Mouse (Mus musculus) C2C12 (cell line): ENCODE data around the gene Mn1. TPM values are rescaled to one million over a fixed set of nuclear protein-coding genes. Genes with fewer than 3 reads are reported as not detected.

ENCODE experiments used
- H3K27me3 ChIP-seq: one replicate; pipeline ENCODE4 v1.6.1; 2011; ENCODE audit not compliant: control insufficient read depth, insufficient read depth, insufficient read length
- H3K36me3 ChIP-seq: one replicate; pipeline ENCODE4 v1.6.1; 2011; ENCODE audit not compliant: control insufficient read depth, insufficient read depth
- H3K4me3 ChIP-seq: one replicate; pipeline ENCODE4 v1.5.1; 2011; ENCODE audit warnings: mild to moderate bottlenecking, control low read depth; ENCODE audit not compliant: poor library complexity, insufficient read depth, severe bottlenecking
- H3K79me2 ChIP-seq: one replicate; pipeline ENCODE4 v1.6.1; 2011; ENCODE audit not compliant: control insufficient read depth, insufficient read depth
- H3K79me3 ChIP-seq: one replicate; pipeline ENCODE4 v1.6.1; 2011; ENCODE audit warnings: low read depth, control low read depth
- H3ac ChIP-seq: one replicate; pipeline ENCODE3; 2011; ENCODE audit warnings: low read depth; ENCODE audit not compliant: control insufficient read depth, insufficient read length
- CEBPB ChIP-seq: IDR thresholded peaks from one replicate; pipeline ENCODE4 v1.6.1; 2011; ENCODE audit warnings: low read depth, mild to moderate bottlenecking, control low read depth, moderate library complexity
- CTCF ChIP-seq: IDR thresholded peaks from one replicate; pipeline ENCODE4 v1.5.1; 2011; ENCODE audit not compliant: control insufficient read depth, insufficient read depth, insufficient read length
- FOSL1 ChIP-seq: IDR thresholded peaks from one replicate; pipeline ENCODE4 v1.8.0; 2011; ENCODE audit warnings: mild to moderate bottlenecking, low read length; ENCODE audit not compliant: poor library complexity, insufficient read depth, severe bottlenecking
- MAX ChIP-seq: IDR thresholded peaks from one replicate; pipeline ENCODE4 v1.6.1; 2011; ENCODE audit warnings: mild to moderate bottlenecking, control low read depth
- MYOD1 ChIP-seq: IDR thresholded peaks from one replicate; pipeline ENCODE4 v1.6.1; 2011; ENCODE audit warnings: low read depth; ENCODE audit not compliant: control insufficient read depth, insufficient read length
- MYOG ChIP-seq: IDR thresholded peaks from one replicate; pipeline ENCODE4 v1.6.1; 2011; ENCODE audit not compliant: control insufficient read depth, insufficient read length; ENCODE audit errors: extremely low read depth
- USF1 ChIP-seq: IDR thresholded peaks from one replicate; pipeline ENCODE4 v1.6.1; 2011; ENCODE audit warnings: low read depth, mild to moderate bottlenecking, control low read depth, moderate library complexity
- polyA plus RNA-seq: library from polyadenylated mRNA; unstranded; fragments of >200 nt; fragmentation: generic; extraction: Trizol; gene quantifications from one replicate; pipeline ENCODE4 v1.2.1, GENCODE M21; 2012; ENCODE audit warnings: missing spikeins

Gene Mn1
- polyA plus RNA-seq, 1 experiment = not detected

- no peak overlapping the region for H3ac ChIP-seq
- peaks cover 77% of the 10 kb centered on the region for H3K27me3 ChIP-seq
- H3K4me3 ChIP-seq = no peak overlapping the region
- H3K79me3 ChIP-seq = no peaks in the 10 kb centered on the region
- no peaks in the 10 kb centered on the region for H3K36me3 ChIP-seq
- TF ChIP-seq USF1 = no peak
- TF ChIP-seq CEBPB = no peak
- no peak for TF ChIP-seq MYOG
- TF ChIP-seq FOSL1 = no peak
- TF ChIP-seq CTCF = no peak
- TF ChIP-seq MAX = no peak
- no peak for TF ChIP-seq MYOD1
- no peaks in the 10 kb centered on the region for H3K79me2 ChIP-seq
Observed at GRCm38 (mm10) chr5:111414770-111415249, 2.4 kb upstream of the Mn1 start.

GRCm38 (mm10) chr5:111415575-111415974 lies 1.6 kb upstream of the Mn1 start:
- H3K79me2 ChIP-seq = no peaks in the 10 kb centered on the region
- no peaks in the 10 kb centered on the region for H3K36me3 ChIP-seq
- peaks cover 75% of the 10 kb centered on the region for H3K27me3 ChIP-seq
- TF ChIP-seq USF1 (no peak), MYOD1 (no peak), MYOG (no peak), CTCF (no peak), CEBPB (no peak), MAX (no peak), FOSL1 (no peak)
- H3K4me3 ChIP-seq = no peak overlapping the region
- no peaks in the 10 kb centered on the region for H3K79me3 ChIP-seq
- H3ac ChIP-seq = no peak overlapping the region

DNA sequence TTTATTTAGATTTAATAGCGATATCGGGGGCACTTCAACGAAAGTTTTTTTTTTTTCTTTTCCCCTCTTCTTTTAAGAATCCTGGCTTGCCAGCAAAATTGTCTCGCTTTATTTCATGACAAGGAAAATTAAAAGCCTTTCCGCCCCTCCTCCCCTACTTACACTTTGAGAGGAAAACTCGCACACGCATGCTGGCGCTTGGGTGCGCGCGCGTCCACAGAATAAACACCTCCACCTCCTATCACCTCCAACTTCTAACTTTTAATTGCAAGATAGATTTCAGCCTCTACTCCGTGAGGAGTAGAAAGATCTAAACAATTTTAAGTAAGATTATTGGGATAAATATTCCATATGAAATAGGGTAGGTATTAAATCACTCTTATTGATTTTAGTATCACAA lies 1.1 kb upstream of the Mn1 start:
- Histone ChIP-seq H3K27me3 (peaks cover 75% of the 10 kb centered on the region), H3K79me3 (no peaks in the 10 kb centered on the region), H3ac (no peak overlapping the region), H3K4me3 (no peak overlapping the region), H3K36me3 (no peaks in the 10 kb centered on the region), H3K79me2 (no peaks in the 10 kb centered on the region)
- no peak for TF ChIP-seq MYOD1
- TF ChIP-seq FOSL1 = no peak
- TF ChIP-seq CTCF = no peak
- TF ChIP-seq MAX = no peak
- no peak for TF ChIP-seq USF1
- no peak for TF ChIP-seq MYOG
- no peak for TF ChIP-seq CEBPB

GRCm38 (mm10) chr5:111417378-111418131 lies 393 bp downstream of the Mn1 start:
- Histone ChIP-seq H3K4me3 (no peak overlapping the region), H3ac (no peak overlapping the region), H3K79me2 (no peaks in the 10 kb centered on the region), H3K36me3 (no peaks in the 10 kb centered on the region), H3K27me3 (peaks cover 72% of the 10 kb centered on the region), H3K79me3 (no peaks in the 10 kb centered on the region)
- no peak for TF ChIP-seq MYOD1

DNA sequence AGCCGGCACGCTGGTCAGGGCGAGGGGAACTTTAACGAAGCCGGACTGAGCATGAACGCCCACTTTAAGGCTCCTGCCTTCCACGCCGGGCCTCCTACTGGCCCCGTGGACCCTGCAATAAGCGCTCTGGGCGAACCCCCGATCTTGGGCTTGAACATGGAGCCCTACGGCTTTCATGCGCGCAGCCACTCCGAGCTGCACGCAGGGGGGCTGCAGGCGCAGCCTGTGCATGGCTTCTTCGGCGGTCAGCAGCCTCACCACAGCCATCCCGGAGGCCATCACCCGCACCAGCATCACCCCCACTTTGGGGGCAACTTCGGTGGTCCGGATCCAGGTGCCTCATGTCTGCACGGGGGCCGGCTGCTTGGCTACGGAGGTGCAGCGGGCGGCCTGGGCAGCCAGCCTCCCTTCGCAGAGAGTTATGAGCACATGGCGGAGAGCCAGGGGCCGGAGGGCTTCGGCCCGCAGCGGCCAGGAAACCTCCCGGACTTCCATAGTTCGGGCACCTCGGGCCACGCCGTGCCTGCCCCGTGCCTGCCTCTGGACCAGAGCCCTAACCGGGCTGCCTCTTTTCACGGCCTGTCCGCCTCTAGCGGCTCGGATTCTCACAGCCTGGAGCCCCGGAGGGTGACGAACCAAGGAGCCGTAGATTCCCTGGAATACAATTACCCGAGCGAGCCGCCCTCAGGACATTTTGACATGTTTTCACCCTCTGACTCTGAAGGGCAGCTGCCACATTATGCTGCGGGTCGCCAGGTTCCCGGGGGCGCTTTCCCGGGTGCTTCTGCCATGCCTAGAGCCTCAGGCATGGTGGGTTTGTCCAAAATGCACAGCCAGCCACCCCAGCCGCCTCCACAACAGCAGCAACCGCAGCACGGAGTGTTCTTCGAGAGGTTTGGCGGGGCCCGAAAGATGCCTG lies 1.3 kb downstream of the Mn1 start:
- TF ChIP-seq CTCF (no peak), CEBPB (no peak), MAX (no peak), FOSL1 (no peak), MYOG (no peak), MYOD1 (no peak), USF1 (no peak)
- H3K36me3 ChIP-seq = no peaks in the 10 kb centered on the region
- H3K4me3 ChIP-seq = no peak overlapping the region
- no peaks in the 10 kb centered on the region for H3K79me2 ChIP-seq
- H3K79me3 ChIP-seq = no peaks in the 10 kb centered on the region
- H3ac ChIP-seq = no peak overlapping the region
- H3K27me3 ChIP-seq = peaks cover 69% of the 10 kb centered on the region
